Mouse (Mus musculus): ENCODE data around the gene Mvp. TPM values are rescaled to one million over a fixed set of nuclear protein-coding genes. Genes with fewer than 3 reads are reported as not detected.

Mvp gene
- polyA plus RNA-seq, 1 experiment from 2014 or later, result 3.3 TPM

DNA sequence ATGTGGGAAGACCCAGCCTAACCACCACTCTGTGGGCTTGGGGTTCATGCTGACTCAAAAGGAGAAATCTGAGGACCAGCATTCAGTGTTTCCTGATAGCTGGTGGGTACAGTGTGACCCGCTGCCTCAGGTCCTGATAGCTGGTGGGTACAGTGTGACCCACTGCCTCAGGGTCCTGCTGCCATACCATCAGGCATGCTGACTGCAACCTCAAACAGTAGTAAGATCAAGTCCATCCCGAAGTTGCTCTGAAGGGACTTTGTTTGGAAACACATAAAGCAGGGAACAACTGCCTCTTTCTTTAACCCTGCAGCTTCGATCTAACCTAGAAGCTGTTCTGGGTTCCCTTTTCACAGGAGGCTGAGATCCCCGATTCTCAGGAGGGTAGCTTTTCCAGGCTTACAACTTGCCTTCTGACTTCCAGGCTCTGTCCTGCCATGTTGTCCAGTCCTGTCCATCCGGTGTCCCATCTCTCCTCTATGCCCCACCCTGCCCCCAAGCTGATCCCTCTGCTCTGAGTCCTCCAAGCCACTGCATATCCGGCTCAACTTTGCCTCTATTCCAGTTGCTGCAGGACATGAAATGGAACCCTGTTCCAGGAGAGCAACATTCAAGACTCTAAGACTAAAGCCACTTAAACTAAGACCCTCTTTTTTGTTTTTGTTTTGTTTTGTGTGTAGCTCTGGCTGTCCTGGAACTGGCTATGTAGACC is 7.0 kb downstream of the Mvp start:
- Histone ChIP-seq H3K4me3 (no peak overlapping the region), H3K27me3 (ENCODE audit: poor library complexity, severe bottlenecking) (no peaks in the 10 kb centered on the region), H3K9me3 (no peaks in the 10 kb centered on the region), H3K4me1 (peaks cover 13% of the 10 kb centered on the region), H3K36me3 (replicated peaks) (peaks cover 19% of the 10 kb centered on the region), H3K27ac (no peak overlapping the region)
- no peak for DNase-seq (ENCODE audit: extremely low spot score, low spot score)
- WGBS, result 89% methylated on average over 6 of the region's 6 CpGs

DNA sequence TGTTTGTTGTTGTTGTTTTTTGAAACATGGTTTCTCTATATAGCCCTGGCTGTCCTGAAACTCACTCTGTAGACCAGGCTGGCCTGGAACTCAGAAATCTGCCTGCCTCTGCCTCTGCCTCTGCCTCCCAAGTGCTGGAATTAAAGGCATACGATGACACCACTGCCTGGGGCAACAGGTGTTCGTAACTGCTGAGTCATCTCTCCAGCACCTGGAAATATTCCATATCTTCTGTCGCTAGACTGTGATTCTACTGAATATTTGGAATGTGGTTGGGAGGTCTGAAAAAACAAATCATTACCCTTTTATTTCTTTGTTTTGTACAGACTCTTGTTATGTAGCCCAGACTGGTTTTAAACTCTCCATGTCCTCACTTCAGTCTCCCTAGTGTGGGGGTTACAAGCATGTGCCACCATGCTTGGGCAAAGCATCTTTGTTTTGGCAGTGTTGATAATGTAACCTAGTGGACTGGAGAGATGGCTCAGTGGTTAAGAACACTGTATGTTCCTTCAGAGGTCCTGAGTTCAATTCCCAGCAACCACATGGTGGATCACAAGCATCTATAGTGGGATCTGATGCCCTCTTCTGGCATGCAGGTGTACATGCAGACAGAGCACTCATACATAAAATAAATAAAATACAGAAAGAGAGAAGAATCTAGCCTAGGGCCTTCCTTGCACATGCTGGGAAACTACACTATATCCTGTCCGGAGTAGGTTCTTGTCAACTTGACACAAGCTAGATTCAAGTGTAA is 10.1 kb downstream of the Mvp start:
- no peak for DNase-seq (ENCODE audit: extremely low spot score, low spot score)
- H3K4me3 ChIP-seq, result no peak overlapping the region
- H3K36me3 ChIP-seq (replicated peaks), result no peaks in the 10 kb centered on the region
- no peaks in the 10 kb centered on the region for H3K27me3 ChIP-seq (ENCODE audit: poor library complexity, severe bottlenecking)
- no peaks in the 10 kb centered on the region for H3K9me3 ChIP-seq
- WGBS, result 87% methylated on average over 4 of the region's 4 CpGs
- H3K27ac ChIP-seq, result no peak overlapping the region
- peaks cover 7% of the 10 kb centered on the region for H3K4me1 ChIP-seq

DNA sequence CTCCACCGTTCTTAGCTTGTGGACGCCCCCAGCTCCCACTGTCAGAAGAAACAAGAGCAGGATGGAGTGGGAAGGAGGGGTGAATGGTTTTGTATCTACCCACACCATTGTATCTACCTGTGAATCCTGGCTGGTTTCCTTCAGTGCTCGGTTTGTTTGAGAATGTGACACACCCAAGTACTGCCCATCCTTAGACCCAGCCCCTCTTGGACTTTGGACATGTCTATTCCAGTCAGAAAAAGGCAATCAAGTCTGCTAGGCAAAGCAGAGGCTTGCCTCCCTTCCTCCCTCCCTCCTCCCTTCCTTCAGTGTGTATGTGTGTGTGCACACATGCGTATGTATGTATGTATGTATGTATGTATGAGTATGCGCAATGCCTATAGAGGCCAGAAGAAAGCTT is 10.8 kb downstream of the Mvp start:
- Histone ChIP-seq H3K4me3 (no peak overlapping the region), H3K36me3 (replicated peaks) (no peaks in the 10 kb centered on the region), H3K27me3 (ENCODE audit: poor library complexity, severe bottlenecking) (no peaks in the 10 kb centered on the region), H3K27ac (no peak overlapping the region), H3K9me3 (no peaks in the 10 kb centered on the region), H3K4me1 (peaks cover 5% of the 10 kb centered on the region; the same call in 1 of the 2 replicates)
- no peak for DNase-seq (ENCODE audit: extremely low spot score, low spot score)
- 95% methylated on average over 5 of the region's 5 CpGs for WGBS

DNA sequence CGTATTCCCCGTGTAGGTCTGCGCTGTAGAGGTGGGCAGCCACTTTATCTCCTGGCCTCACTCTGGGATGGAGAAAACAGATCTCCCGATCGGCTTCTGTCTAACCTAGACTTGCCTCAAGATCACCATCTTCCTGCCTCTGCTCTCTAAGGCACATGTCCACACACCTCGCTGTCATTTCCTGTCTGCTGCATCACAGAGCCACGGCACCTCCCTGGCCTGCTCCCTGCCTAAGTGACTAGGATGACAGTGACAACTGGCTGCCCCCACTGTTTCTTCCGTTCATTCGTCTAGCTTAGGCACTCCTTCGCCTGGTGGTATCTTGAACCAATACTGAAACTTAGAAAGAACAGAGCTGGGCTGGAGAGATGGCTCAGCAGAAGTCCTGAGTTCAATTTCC is 14.9 kb downstream of the Mvp start:
- Histone ChIP-seq H3K9me3 (peaks cover 4% of the 10 kb centered on the region; the same call in 1 of the 2 replicates), H3K4me1 (no peaks in the 10 kb centered on the region), H3K27me3 (ENCODE audit: poor library complexity, severe bottlenecking) (no peaks in the 10 kb centered on the region), H3K36me3 (replicated peaks) (no peaks in the 10 kb centered on the region), H3K27ac (no peak overlapping the region), H3K4me3 (no peak overlapping the region)
- WGBS, result 87% methylated on average over 10 of the region's 10 CpGs
- no peak for DNase-seq (ENCODE audit: extremely low spot score, low spot score)

GRCm38 (mm10) chr7:126996449-126996848 is 18.0 kb downstream of the Mvp start:
- Histone ChIP-seq H3K27me3 (ENCODE audit: poor library complexity, severe bottlenecking) (no peaks in the 10 kb centered on the region), H3K4me1 (peaks cover 8% of the 10 kb centered on the region; the same call in 1 of the 2 replicates), H3K9me3 (peaks cover 4% of the 10 kb centered on the region; the same call in 1 of the 2 replicates), H3K36me3 (replicated peaks) (no peaks in the 10 kb centered on the region), H3K27ac (no peak overlapping the region), H3K4me3 (no peak overlapping the region)
- 76% methylated on average over 4 of the region's 4 CpGs for WGBS
- no peak for DNase-seq (ENCODE audit: extremely low spot score, low spot score)

DNA sequence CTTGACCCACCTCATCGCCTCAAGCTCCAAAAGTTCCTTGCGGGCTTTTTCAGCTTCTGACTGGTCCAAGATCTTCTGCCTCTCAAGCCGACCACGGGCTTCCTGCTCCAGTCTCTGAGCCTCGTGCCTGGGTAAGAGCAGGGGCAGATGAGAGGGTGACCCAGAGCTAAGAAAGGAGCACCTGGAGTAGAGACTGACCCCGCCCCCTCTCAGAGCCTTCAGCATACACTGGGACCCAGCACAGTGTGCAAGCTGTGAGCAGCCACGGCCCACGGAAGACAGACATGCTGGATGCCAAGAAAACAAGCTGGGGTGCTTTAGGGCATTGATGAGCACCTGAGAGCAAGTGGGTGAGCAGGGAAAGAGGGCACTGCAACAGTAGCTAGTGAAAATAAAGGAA is 25.6 kb downstream of the Mvp start:
- 71% methylated on average over 8 of the region's 8 CpGs for WGBS
- H3K27me3 ChIP-seq (ENCODE audit: poor library complexity, severe bottlenecking), result no peaks in the 10 kb centered on the region
- peaks cover 13% of the 10 kb centered on the region; the same call in 1 of the 2 replicates for H3K4me1 ChIP-seq

GRCm38 (mm10) chr7:126986319-126986718 is 28.1 kb downstream of the Mvp start:
- H3K4me3 ChIP-seq, result no peak overlapping the region
- H3K9me3 ChIP-seq, result no peaks in the 10 kb centered on the region
- WGBS, result 45% methylated on average over 9 of the region's 9 CpGs
- no peaks in the 10 kb centered on the region for H3K27me3 ChIP-seq (ENCODE audit: poor library complexity, severe bottlenecking)
- no peak for DNase-seq (ENCODE audit: extremely low spot score, low spot score)
- no peak overlapping the region for H3K27ac ChIP-seq
- H3K4me1 ChIP-seq, result 0 out of 2 replicates have a peak, but pooled peaks cover 5% of the 10 kb centered on the region
- H3K36me3 ChIP-seq (replicated peaks), result peaks cover 4% of the 10 kb centered on the region

More for the DNA sequence above, 25.6 kb downstream of the Mvp start:
- Histone ChIP-seq H3K36me3 (replicated peaks) (no peaks in the 10 kb centered on the region), H3K4me3 (no peak overlapping the region), H3K27ac (0 out of 2 replicates have a peak overlapping the region, but pooled peaks have one; percentile 8), H3K9me3 (no peaks in the 10 kb centered on the region)
- no peak for DNase-seq (ENCODE audit: extremely low spot score, low spot score)

- WGBS, result 80% methylated on average over 10 of the region's 10 CpGs
- Histone ChIP-seq H3K4me3 (no peak overlapping the region), H3K27me3 (ENCODE audit: poor library complexity, severe bottlenecking) (no peaks in the 10 kb centered on the region), H3K27ac (no peak overlapping the region), H3K4me1 (0 out of 2 replicates have a peak, but pooled peaks cover 5% of the 10 kb centered on the region), H3K36me3 (replicated peaks) (peaks cover 18% of the 10 kb centered on the region), H3K9me3 (no peaks in the 10 kb centered on the region)
- no peak for DNase-seq (ENCODE audit: extremely low spot score, low spot score)
Observed at GRCm38 (mm10) chr7:126984667-126985444, 29.6 kb downstream of the Mvp start.

- Histone ChIP-seq H3K36me3 (replicated peaks) (peaks cover 35% of the 10 kb centered on the region), H3K9me3 (no peaks in the 10 kb centered on the region), H3K27me3 (ENCODE audit: poor library complexity, severe bottlenecking) (no peaks in the 10 kb centered on the region), H3K4me3 (no peak overlapping the region), H3K4me1 (peaks cover 6% of the 10 kb centered on the region; the same call in 1 of the 2 replicates), H3K27ac (no peak overlapping the region)
- no peak for DNase-seq (ENCODE audit: extremely low spot score, low spot score)
- WGBS, result 85% methylated on average over 7 of the region's 7 CpGs
Observed at GRCm38 (mm10) chr7:126983113-126983512, 31.3 kb downstream of the Mvp start.

GRCm38 (mm10) chr7:126982054-126982453 is 32.4 kb downstream of the Mvp start:
- H3K9me3 ChIP-seq, result no peaks in the 10 kb centered on the region
- no peak for DNase-seq (ENCODE audit: extremely low spot score, low spot score)
- peaks cover 40% of the 10 kb centered on the region for H3K36me3 ChIP-seq (replicated peaks)
- peaks cover 16% of the 10 kb centered on the region for H3K4me1 ChIP-seq
- 90% methylated on average over 4 of the region's 4 CpGs for WGBS
- no peak overlapping the region for H3K27ac ChIP-seq
- no peaks in the 10 kb centered on the region for H3K27me3 ChIP-seq (ENCODE audit: poor library complexity, severe bottlenecking)
- H3K4me3 ChIP-seq, result no peak overlapping the region

DNA sequence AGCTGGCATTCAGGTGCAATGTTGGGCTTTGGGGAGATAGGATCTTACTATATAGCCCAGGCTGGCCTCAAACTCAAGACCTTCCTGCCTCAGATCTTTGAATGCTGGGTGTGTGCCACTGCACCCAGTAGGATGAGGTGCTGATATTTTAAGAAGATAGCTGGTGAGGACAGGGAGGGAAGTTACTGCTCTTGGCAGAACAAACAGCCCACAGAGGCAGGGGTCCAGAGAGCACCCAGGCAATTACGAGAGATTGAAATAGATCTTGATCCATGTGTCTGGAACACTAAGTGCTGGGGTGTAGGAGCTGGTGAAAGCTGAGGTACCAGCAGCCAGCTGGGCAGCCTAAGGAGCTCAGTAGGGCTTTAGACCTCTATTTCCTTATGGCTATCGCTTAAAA is 32.8 kb downstream of the Mvp start:
- no peak overlapping the region for H3K27ac ChIP-seq
- 86% methylated on average over 2 of the region's 2 CpGs for WGBS
- peaks cover 40% of the 10 kb centered on the region for H3K36me3 ChIP-seq (replicated peaks)
- H3K9me3 ChIP-seq, result no peaks in the 10 kb centered on the region
- H3K4me3 ChIP-seq, result no peak overlapping the region
- no peaks in the 10 kb centered on the region for H3K27me3 ChIP-seq (ENCODE audit: poor library complexity, severe bottlenecking)
- peaks cover 21% of the 10 kb centered on the region for H3K4me1 ChIP-seq
- no peak for DNase-seq (ENCODE audit: extremely low spot score, low spot score)

GRCm38 (mm10) chr7:126978841-126979240 is 35.6 kb downstream of the Mvp start:
- WGBS, result 93% methylated on average over 6 of the region's 6 CpGs
- Histone ChIP-seq H3K9me3 (no peaks in the 10 kb centered on the region), H3K4me1 (peaks cover 23% of the 10 kb centered on the region), H3K36me3 (replicated peaks) (peaks cover 40% of the 10 kb centered on the region), H3K4me3 (no peak overlapping the region), H3K27ac (no peak overlapping the region), H3K27me3 (ENCODE audit: poor library complexity, severe bottlenecking) (no peaks in the 10 kb centered on the region)
- no peak for DNase-seq (ENCODE audit: extremely low spot score, low spot score)

Measured in forebrain, embryonic 10.5 days (tissue).